Mouse (Mus musculus): ENCODE data around the gene Olfm2.

DNA sequence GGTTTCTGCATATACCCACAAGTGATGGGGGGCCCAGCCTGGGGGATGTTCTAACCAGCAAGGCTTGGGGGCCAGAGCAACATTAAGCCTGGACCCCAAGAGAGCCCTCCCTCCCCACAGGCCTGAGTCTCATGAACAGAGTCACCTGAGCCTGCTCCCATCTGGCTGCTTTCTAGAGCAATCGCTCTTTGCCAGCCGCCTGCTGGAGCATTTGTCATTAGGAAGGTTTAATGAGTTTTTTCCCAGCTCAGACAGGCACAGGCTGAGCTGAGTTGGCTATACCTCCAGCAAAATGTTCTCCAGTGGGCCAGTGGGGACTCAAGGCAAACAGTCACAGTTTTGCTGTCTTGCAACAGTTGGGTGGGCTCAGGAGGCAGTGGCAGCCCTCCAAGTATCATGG is 81.8 kb downstream of the Olfm2 start:
- no peak for TF ChIP-seq POLR2A (IDR thresholded peaks at IDR 0.05; ENCODE audit: insufficient read length, low read depth)
- TF ChIP-seq USF1 (IDR thresholded peaks at IDR 0.05; ENCODE audit: low read depth) = no peak
- TF ChIP-seq TCF12 (IDR thresholded peaks at IDR 0.05; ENCODE audit: insufficient read depth, poor library complexity, severe bottlenecking) = no peak
- TF ChIP-seq MYOD1 (IDR thresholded peaks at IDR 0.05; ENCODE audit: control insufficient read depth in 1 of 3, insufficient read length in 2 of 3, low read depth in 2 of 3) = no peak
- no peak for TF ChIP-seq MYOG (IDR thresholded peaks at IDR 0.05; ENCODE audit: control insufficient read depth in 1 of 3, insufficient read depth in 1 of 3, insufficient read length in 2 of 3, low read depth in 2 of 3)

Measured in myocyte (in vitro differentiated cells).